Mouse (Mus musculus) midbrain, embryonic 10.5 days (tissue): ENCODE results near the gene Tbrg4. TPM values are rescaled to one million over a fixed set of nuclear protein-coding genes. Genes with fewer than 3 reads are reported as not detected.
"Not testable (repeated sequence)": the region's sequence is repeated elsewhere in the genome, so short reads cannot be mapped to it uniquely, and the experiment has no call there.

Experiments
- DNase-seq: peaks from one replicate; pipeline ENCODE4 v3.0.0-alpha.2; 2017; ENCODE audit warnings: low spot score
- H3K27ac ChIP-seq: fragments of 300-500 bp; sonication (generic); replicated peaks from 2 replicates; pipeline ENCODE4 v1.5.1; 2016; ENCODE audit warnings: mild to moderate bottlenecking
- H3K27me3 ChIP-seq: fragments of 300-500 bp; sonication (generic); 2 replicates; pipeline ENCODE4 v1.6.1; 2016; ENCODE audit warnings: low read depth, mild to moderate bottlenecking; ENCODE audit not compliant: poor library complexity, severe bottlenecking
- H3K36me3 ChIP-seq: fragments of 300-500 bp; sonication (generic); 2 replicates; pipeline ENCODE4 v1.6.1; 2016; ENCODE audit warnings: mild to moderate bottlenecking, moderate library complexity
- H3K4me1 ChIP-seq: fragments of 300-500 bp; sonication (generic); 2 replicates; pipeline ENCODE4 v1.6.1; 2016
- H3K4me3 ChIP-seq: fragments of 300-500 bp; sonication (generic); 2 replicates; pipeline ENCODE4 v1.5.1; 2016; ENCODE audit warnings: mild to moderate bottlenecking, moderate library complexity
- H3K9me3 ChIP-seq: fragments of 300-500 bp; sonication (generic); replicated peaks from 2 replicates; pipeline ENCODE4 v1.6.1; 2016; ENCODE audit warnings: mild to moderate bottlenecking
- WGBS: fragments of 180-500 bp; shearing (Covaris S2); methylation state at CpG from one replicate; pipeline ENCODE4 v1.1.7; 2016; 5-methylcytosine and 5-hydroxymethylcytosine counted together
- polyA plus RNA-seq: library from polyadenylated mRNA; unstranded; fragments of >200 nt; fragmentation: Nextera tagmentation; extraction: Ambion mirVana; gene quantifications from 2 replicates; pipeline ENCODE4 v1.2.1, GENCODE M21; 2016

Tbrg4 gene
- polyA plus RNA-seq: 61.7 and 70.5 TPM in 2 replicates

DNA sequence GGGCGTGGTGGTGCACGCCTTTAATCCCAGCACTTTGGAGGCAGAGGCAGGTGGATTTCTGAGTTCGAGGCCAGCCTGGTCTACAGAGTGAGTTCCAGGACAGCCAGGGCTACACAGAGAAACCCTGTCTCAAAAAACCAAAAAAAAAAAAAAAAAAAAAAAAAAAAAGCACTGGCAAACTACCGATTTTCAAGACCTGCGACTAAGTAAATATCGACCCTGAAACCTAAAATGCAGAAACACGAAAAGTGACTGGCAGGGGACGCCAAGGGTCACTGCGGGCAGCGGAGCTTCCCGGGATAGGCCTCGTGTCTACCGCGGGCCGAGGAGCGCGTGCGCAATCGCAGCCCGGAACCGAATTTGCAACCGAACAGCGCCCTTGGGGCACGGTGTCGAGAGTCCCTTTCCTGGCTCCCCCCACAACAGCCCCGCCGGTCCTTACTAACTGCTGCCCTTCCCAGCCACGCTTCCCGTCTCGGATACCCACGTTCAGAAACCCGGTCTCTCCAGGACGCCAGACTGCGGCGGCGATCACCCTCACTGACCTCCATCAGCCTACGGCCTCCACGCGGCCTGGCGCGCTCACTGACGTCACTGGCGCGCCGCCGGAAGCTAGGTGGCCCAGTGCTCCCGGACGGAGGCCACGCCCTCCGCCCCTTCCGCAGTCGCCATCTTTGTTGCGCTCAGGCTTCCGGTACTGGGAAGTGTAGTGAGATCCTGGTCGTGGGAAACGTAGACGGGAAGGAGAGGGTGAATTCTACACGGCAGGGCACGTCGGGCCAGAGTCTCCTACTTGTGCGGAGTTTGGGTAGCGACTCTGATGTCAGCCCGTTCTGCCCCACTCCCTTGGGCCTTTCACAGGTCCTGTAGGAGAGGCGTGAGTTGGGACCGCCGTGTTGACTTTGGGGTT lies at the start of gene Tbrg4:
Tbrg4 (minus strand) TSS at position 590 of the 910 bp plus-strand sequence.
- peak within 1 kb of the TSS; percentile 84 for H3K4me3 ChIP-seq
- no peaks in the 10 kb centered on the region for H3K27me3 ChIP-seq
- H3K4me1 ChIP-seq: peaks cover 30% of the 10 kb centered on the region
- DNase-seq: peak; percentile 94
- peaks cover 42% of the 10 kb centered on the region for H3K36me3 ChIP-seq
- no peaks in the 10 kb centered on the region for H3K9me3 ChIP-seq
- under 1% methylated on average over 66 of the region's 66 CpGs for WGBS
- peak within 1 kb of the TSS; percentile 95 for H3K27ac ChIP-seq

DNA sequence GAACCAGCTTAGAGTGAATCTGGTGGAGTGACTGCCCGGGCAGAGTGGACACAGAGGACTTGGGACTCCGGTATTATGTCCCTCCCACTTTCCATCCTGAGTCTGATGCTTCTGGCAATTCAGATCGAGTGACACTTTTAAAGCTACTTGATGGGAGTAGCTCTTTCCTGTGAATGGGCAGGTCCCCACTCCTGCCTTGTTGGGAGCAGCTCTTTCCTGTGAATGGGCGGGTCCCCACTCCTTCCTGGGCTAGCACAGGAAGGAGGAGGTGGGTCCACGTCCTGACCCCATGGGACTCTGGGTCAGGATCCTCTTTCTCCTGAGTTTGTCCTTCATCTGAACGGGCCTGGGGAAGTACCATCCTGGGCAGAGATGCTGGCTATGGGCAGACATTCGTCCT lies 49.5 kb upstream of the Tbrg4 start:
- no peak overlapping the region for H3K27ac ChIP-seq
- H3K4me3 ChIP-seq: no peak overlapping the region
- H3K36me3 ChIP-seq: no peaks in the 10 kb centered on the region
- H3K9me3 ChIP-seq: no peaks in the 10 kb centered on the region
- H3K4me1 ChIP-seq: peaks cover 10% of the 10 kb centered on the region
- WGBS: 79% methylated on average over 7 of the region's 7 CpGs
- no peak for DNase-seq
- no peaks in the 10 kb centered on the region; the same call in 1 of the 2 replicates for H3K27me3 ChIP-seq

DNA sequence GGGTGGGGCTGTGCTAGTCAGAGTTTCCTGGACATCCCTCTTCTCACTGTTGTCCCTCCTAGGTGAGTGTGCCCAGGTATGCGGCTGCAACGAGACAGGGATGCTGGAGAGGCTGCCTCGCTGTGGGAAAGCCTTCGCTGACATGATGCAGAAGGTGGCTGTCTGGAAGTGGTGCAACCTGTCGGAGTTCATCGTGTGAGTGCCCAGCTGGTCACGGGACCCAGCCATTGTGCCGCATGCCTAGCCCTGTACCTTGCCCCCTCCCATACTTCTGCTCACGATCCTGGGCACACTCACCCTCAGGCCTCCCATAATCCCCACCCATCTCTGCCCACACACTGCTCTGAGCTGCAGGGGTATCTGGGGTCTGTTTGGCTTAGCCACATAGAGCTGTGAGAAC lies 48.8 kb upstream of the Tbrg4 start:
- Histone ChIP-seq H3K9me3 (no peaks in the 10 kb centered on the region), H3K4me1 (peaks cover 12% of the 10 kb centered on the region; the same call in 1 of the 2 replicates), H3K36me3 (no peaks in the 10 kb centered on the region), H3K27me3 (no peaks in the 10 kb centered on the region; the same call in 1 of the 2 replicates), H3K4me3 (no peak overlapping the region), H3K27ac (no peak overlapping the region)
- WGBS: 89% methylated on average over 9 of the region's 9 CpGs
- no peak for DNase-seq

DNA sequence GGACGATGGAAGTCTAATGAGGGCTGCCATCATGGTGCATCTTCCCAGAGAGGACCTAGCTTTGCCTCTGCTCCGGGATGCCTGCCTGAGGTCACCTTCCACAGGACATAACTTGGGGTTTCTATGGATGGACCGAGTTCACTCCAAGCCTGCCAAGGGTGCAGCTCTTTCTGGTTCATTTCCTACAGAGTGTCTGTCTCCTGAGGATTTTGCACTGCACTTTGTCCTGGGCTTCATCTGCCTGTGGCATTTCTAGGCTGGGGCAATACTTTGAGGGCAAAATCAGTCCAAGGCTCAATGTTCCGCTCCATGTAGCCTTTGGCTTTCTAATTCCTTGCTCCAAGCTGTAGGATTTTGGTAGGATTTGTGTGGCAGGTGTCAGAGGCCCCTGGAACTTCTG lies 45.0 kb upstream of the Tbrg4 start:
- peaks cover 10% of the 10 kb centered on the region for H3K4me1 ChIP-seq
- no peak for DNase-seq
- WGBS: 88% methylated on average over 4 of the region's 4 CpGs

DNA sequence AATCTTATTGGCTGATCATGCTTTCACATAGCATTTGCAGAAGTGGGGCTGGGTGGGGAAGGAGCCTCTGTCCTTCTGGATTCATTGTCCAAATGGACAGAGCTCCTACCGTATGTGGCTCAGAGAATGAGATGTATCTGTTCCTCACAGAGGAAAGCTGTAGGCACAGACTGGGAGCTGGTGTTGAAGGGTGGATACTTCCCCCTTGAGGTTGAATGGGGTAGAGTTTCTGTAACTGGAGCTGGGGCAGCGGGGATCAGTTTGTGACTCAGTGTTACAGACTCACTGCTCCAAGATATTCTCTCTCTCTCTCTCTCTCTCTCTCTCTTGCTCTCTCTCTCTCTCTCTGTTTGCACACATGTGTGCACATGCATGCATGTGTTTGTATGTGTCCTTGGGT lies 44.2 kb upstream of the Tbrg4 start:
- Histone ChIP-seq H3K4me3 (no peak overlapping the region), H3K9me3 (no peaks in the 10 kb centered on the region), H3K27ac (no peak overlapping the region), H3K36me3 (no peaks in the 10 kb centered on the region), H3K27me3 (no peaks in the 10 kb centered on the region; the same call in 1 of the 2 replicates), H3K4me1 (peaks cover 10% of the 10 kb centered on the region)
- DNase-seq: no peak
- WGBS: 45% methylated on average over 2 of the region's 2 CpGs

More for the DNA sequence above, 45.0 kb upstream of the Tbrg4 start:
- Histone ChIP-seq H3K27ac (no peak overlapping the region), H3K27me3 (no peaks in the 10 kb centered on the region; the same call in 1 of the 2 replicates), H3K36me3 (no peaks in the 10 kb centered on the region), H3K9me3 (no peaks in the 10 kb centered on the region), H3K4me3 (no peak overlapping the region)

DNA sequence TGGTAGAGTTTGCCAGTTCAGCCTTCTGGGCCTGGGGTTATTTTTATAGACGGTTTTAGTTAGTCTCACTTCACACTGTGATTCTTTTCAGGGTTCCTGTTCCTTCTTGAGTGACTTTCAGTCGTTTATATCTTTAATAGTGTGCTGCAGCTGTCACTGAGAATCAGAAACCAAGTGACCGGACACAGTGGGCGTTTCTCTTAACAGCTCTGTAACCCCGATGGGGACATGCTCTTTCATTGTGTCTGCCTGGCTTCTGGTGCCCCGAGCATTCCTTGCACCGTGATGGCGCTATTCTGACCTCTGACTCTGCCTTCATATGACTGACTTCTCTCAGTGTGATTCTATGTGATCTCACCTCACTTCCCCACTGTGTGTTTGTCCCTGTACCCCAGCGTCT lies 43.2 kb upstream of the Tbrg4 start:
- Histone ChIP-seq H3K9me3 (no peaks in the 10 kb centered on the region), H3K27ac (no peak overlapping the region), H3K4me1 (peaks cover 10% of the 10 kb centered on the region), H3K4me3 (no peak overlapping the region), H3K27me3 (no peaks in the 10 kb centered on the region; the same call in 1 of the 2 replicates), H3K36me3 (no peaks in the 10 kb centered on the region)
- no peak for DNase-seq
- 51% methylated on average over 9 of the region's 9 CpGs for WGBS

DNA sequence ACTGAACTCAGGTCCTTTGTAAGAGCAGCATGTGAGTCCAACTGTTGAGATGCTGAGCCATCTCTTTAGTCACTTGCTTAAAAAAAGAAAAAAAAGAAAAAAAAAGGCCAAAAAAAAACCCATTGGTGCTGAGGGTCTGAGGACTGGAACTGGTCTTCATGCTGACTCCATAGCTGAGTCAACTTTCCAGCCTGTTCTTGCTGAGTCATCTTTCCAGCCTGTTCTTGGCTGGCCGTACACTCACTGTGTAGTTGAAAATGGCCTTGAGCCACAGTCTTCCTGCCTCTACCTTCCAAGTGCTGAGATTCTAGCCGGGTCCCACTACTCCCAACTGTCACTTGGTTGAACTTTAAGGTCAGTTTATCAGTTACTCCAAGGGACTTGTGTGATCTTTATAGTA lies 40.8 kb upstream of the Tbrg4 start:
- no peak for DNase-seq
- 92% methylated on average over 2 of the region's 2 CpGs for WGBS
- Histone ChIP-seq H3K27ac (no peak overlapping the region), H3K27me3 (no peaks in the 10 kb centered on the region; the same call in 1 of the 2 replicates), H3K36me3 (no peaks in the 10 kb centered on the region), H3K4me1 (peaks cover 12% of the 10 kb centered on the region), H3K9me3 (no peaks in the 10 kb centered on the region), H3K4me3 (no peak overlapping the region)

DNA sequence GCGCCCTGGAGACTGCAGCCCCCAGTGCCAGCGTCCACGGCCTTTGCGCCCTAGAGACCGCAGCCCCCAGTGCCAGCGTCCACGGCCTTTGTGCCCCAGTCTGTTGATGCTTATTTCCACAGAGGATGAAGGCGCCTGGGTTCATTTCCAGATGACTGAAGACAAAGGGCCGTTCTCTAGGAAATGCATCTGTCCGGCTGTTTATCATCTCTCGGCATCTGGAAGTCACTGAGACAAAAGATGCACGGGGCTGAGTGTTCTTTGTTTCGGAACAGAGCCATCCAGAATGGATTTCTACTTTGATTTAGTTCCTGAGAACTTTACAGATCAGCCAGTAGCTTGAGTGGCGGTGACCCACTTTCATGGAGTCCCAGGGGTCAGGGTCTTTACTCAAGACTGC lies 35.3 kb upstream of the Tbrg4 start:
- no peaks in the 10 kb centered on the region for H3K36me3 ChIP-seq
- H3K27me3 ChIP-seq: peaks cover 18% of the 10 kb centered on the region
- no peak overlapping the region for H3K4me3 ChIP-seq
- 76% methylated on average over 14 of the region's 14 CpGs for WGBS
- no peaks in the 10 kb centered on the region for H3K9me3 ChIP-seq
- no peak overlapping the region for H3K27ac ChIP-seq
- no peak for DNase-seq
- peaks cover 30% of the 10 kb centered on the region for H3K4me1 ChIP-seq

DNA sequence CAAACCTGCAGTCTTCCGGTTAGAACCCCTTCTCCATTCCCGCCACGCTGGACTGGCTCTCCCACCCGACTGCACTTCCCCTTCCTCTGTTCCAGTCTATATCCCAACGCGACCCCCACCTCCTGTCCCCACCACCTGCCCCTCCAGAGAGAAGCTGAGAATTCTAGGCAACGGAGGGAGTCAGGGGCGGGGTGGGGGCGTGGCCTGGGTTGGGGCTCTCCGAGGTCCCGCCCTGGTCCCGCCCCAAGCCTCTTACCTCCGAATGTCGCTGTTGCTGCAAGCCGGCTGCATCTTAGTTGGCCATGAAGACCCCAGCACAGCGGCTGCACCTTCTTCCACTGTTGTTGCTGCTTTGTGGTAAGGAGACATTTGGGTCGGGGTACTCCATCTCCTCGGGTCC lies 32.4 kb upstream of the Tbrg4 start, which contains the start of gene Ramp3:
Ramp3 (plus strand) TSS at position 251 of the 400 bp plus-strand sequence.
- peak; percentile 77 for DNase-seq
- 1% methylated on average over 18 of the region's 18 CpGs for WGBS
- H3K27me3 ChIP-seq: peaks cover 18% of the 10 kb centered on the region
- H3K36me3 ChIP-seq: no peaks in the 10 kb centered on the region
- H3K4me1 ChIP-seq: peaks cover 30% of the 10 kb centered on the region
- H3K27ac ChIP-seq: peak within 1 kb of the TSS; percentile 69
- H3K4me3 ChIP-seq: peak within 1 kb of the TSS; percentile 62
- no peaks in the 10 kb centered on the region for H3K9me3 ChIP-seq

DNA sequence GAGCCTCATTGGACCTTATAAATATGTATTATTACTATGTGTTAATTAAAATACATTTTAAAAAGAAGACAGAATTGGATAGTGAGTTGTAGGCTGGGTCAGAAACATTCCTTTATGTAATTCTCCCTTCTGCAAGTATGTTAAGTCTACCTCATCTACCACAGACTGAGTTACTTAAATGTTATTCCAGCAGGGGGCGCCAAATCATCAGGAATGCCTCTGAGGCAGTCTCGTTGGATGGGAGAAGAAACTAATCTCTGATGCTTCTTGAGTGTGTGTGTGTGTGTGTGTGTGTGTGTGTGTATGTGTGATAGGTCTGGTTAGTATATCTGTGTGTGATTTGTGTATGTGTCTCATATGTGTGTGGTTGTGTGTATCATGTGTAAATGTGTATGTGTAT lies 29.0 kb upstream of the Tbrg4 start:
- peak; percentile 80 for DNase-seq
- WGBS: 1% methylated on average over 2 of the region's 2 CpGs
- H3K36me3 ChIP-seq: no peaks in the 10 kb centered on the region
- H3K4me1 ChIP-seq: peaks cover 26% of the 10 kb centered on the region
- H3K4me3 ChIP-seq: no peak overlapping the region
- H3K27ac ChIP-seq: no peak overlapping the region
- H3K27me3 ChIP-seq: peaks cover 13% of the 10 kb centered on the region
- H3K9me3 ChIP-seq: no peaks in the 10 kb centered on the region

DNA sequence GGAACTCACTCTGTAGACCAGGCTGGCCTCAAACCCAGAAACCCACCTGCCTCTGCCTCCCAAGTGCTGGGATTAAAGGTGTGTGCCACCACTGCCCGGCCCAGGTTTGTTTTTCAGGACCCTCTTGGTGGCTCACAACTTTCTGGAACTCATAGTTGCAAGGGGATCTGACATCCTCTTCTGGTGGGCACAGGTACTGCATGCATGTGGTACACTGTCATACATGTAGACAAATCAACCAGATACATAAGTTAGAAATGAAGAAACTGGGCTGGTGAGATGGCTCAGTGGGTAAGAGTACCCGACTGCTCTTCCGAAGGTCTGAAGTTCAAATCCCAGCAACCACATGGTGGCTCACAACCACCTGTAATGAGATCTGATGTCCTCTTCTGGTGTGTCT lies 27.1 kb upstream of the Tbrg4 start:
- not testable (repeated sequence) for DNase-seq, H3K27ac ChIP-seq, H3K4me3 ChIP-seq, H3K36me3 ChIP-seq, H3K9me3 ChIP-seq, H3K27me3 ChIP-seq
- H3K4me1 ChIP-seq: peaks cover 13% of the 10 kb centered on the region
- WGBS: 89% methylated on average over 3 of the region's 3 CpGs

DNA sequence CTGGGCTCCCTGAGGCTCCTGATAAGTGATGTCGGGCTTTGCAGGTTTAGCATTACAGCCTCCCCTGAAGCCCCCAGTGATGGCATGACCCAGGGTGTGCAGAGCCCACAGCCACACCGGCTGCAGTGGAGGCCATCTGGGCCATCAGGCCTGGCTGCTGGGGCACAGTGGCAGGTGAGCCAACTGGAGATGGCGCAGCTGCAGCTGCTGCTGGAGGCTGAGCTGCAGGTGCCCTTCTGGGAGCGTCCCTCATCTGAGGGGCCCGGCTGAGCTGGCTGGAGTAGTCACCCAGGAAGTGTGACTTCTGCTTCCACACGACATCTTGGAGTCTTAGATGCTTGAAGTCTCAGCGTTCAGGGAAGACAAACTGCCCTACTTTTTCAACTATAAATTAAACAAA lies 24.7 kb upstream of the Tbrg4 start:
- H3K9me3 ChIP-seq: no peaks in the 10 kb centered on the region
- no peaks in the 10 kb centered on the region for H3K4me1 ChIP-seq
- H3K36me3 ChIP-seq: no peaks in the 10 kb centered on the region
- H3K27me3 ChIP-seq: no peaks in the 10 kb centered on the region
- H3K27ac ChIP-seq: no peak overlapping the region
- no peak overlapping the region for H3K4me3 ChIP-seq
- DNase-seq: no peak
- WGBS: 71% methylated on average over 7 of the region's 7 CpGs
